Mouse (Mus musculus): ENCODE data around the gene Cenpn.

The Cenpn gene

GRCm38 (mm10) chr8:116921337-116922059 lies at the start of gene Cenpn, which contains the start of gene Cmc2:
Gene Cenpn, plus strand, starts transcription at chr8:116921730.
Gene Cmc2, minus strand, starts transcription at chr8:116921455.
- in situ Hi-C loops (cut with MboI; ENCODE audit: low pct_unique_long_range_greater_than_20kb in 1 of 2, low sequenced_read_pairs in 2 of 2, unreplicated experiment in 1 of 2), result loop anchor here in 1 of 2 experiments (5.0 kb wide), 1 partner anchor 44 kb away; no protein-coding TSS in a partner anchor

- in situ Hi-C loops (cut with MboI; ENCODE audit: low pct_unique_long_range_greater_than_20kb in 1 of 2, low sequenced_read_pairs in 2 of 2, unreplicated experiment in 1 of 2), result no loop called here
Measured at GRCm38 (mm10) chr8:116872761-116873342, 48.7 kb upstream of the Cenpn start.

DNA sequence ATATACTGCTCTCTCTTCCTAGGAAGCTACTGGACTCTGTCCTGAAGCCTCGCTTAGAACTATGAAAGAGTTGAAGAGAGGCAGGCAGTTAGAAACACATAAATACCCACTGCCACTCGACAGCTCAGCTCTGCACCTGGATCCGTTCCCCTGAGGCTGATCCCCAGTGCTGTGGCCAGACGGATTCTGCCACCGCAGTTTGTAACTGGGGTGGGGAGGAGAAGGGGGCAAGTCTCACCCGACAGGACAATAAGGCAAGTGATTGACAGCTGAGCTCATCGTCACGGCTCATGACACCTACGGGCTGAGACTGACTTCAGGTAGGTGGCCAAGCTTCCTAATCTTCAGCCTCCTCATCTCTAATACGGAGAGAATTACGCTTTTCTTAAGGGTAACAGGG lies 47.9 kb upstream of the Cenpn start:
- in situ Hi-C loops (cut with MboI; ENCODE audit: low pct_unique_long_range_greater_than_20kb in 1 of 2, low sequenced_read_pairs in 2 of 2, unreplicated experiment in 1 of 2), result no loop called here

- in situ Hi-C loops (cut with MboI; ENCODE audit: low pct_unique_long_range_greater_than_20kb in 1 of 2, low sequenced_read_pairs in 2 of 2, unreplicated experiment in 1 of 2), result no loop called here
Measured at GRCm38 (mm10) chr8:116873986-116874385, 47.5 kb upstream of the Cenpn start.

GRCm38 (mm10) chr8:116875798-116876450 lies 45.6 kb upstream of the Cenpn start:
- in situ Hi-C loops (cut with MboI; ENCODE audit: low pct_unique_long_range_greater_than_20kb in 1 of 2, low sequenced_read_pairs in 2 of 2, unreplicated experiment in 1 of 2), result loop anchor here in 1 of 2 experiments (5.0 kb wide), 1 partner anchor 46 kb away; the partner anchor contains the start of genes Cenpn and Cmc2

DNA sequence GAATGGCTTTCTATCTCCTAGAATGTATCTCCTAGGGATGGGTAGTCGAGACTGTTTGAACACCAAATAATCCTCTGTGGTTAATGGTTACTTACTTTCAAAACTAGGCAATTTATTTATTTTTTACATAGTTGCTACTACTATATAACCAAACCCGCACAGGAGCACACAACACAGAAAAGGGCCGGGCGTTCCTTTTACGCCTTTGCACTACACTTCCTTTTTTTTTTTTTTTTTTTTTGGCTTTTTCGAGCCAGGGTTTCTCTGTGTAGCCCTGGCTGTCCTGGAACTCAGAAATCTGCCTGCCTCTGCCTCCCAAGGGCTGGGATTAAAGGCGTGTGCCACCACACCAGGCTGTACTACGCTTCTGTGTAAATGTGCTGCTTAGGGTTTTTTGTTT lies 40.1 kb upstream of the Cenpn start:
- in situ Hi-C loops (cut with MboI; ENCODE audit: low pct_unique_long_range_greater_than_20kb in 1 of 2, low sequenced_read_pairs in 2 of 2, unreplicated experiment in 1 of 2), result loop anchor here in 1 of 2 experiments (10.0 kb wide), 1 partner anchor 113 kb away; the partner anchor contains the start of gene Gcsh

DNA sequence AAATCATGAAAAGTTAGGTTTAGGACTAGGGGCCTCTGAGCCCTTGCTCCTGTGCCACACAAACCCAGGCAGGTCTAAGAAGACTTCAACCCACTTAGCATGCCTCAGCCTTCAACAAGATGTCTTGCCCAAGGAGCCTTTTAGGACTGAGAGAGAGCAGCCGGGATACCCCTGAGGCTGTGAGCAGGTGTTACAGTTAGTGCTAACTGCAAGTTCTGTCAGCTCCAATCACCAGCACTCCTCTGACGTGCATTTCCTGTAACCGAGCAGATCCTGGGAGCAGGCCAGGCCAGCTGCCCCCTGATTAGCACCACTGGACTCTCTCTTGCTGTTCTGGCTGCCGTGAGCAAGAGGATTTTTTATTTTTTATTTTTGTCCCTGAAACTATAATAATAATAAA lies 33.7 kb upstream of the Cenpn start:
- in situ Hi-C loops (cut with MboI; ENCODE audit: low pct_unique_long_range_greater_than_20kb in 1 of 2, low sequenced_read_pairs in 2 of 2, unreplicated experiment in 1 of 2), result loop anchor here in 1 of 2 experiments (10.0 kb wide), 1 partner anchor 107 kb away; the partner anchor contains the start of gene Gcsh

DNA sequence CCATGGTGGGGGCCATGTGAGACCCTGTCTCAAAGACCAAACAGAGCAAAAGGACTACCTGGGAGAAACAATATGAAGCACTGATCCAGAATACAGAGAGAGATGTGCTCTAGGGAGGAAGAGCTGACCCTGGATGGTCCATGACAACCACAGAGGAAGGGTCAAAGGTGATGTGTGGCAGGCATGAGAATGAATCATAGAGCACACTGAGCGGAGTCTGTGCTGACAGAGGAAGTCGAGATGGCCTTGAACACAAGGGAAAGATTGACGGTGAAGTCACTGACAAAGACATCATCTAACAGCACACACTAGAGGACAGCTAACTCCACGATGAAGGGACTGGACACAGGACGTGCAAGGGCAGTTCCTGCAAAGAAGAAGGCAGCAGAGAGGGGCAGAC lies 30.1 kb upstream of the Cenpn start:
- in situ Hi-C loops (cut with MboI; ENCODE audit: low pct_unique_long_range_greater_than_20kb in 1 of 2, low sequenced_read_pairs in 2 of 2, unreplicated experiment in 1 of 2), result no loop called here

- in situ Hi-C loops (cut with MboI; ENCODE audit: low pct_unique_long_range_greater_than_20kb in 1 of 2, low sequenced_read_pairs in 2 of 2, unreplicated experiment in 1 of 2), result no loop called here
Measured at GRCm38 (mm10) chr8:116892130-116892529, 29.4 kb upstream of the Cenpn start.

GRCm38 (mm10) chr8:116892636-116893035 lies 28.9 kb upstream of the Cenpn start:
- in situ Hi-C loops (cut with MboI; ENCODE audit: low pct_unique_long_range_greater_than_20kb in 1 of 2, low sequenced_read_pairs in 2 of 2, unreplicated experiment in 1 of 2), result no loop called here

- in situ Hi-C loops (cut with MboI; ENCODE audit: low pct_unique_long_range_greater_than_20kb in 1 of 2, low sequenced_read_pairs in 2 of 2, unreplicated experiment in 1 of 2), result no loop called here
Measured at GRCm38 (mm10) chr8:116893938-116894337, 27.6 kb upstream of the Cenpn start.

DNA sequence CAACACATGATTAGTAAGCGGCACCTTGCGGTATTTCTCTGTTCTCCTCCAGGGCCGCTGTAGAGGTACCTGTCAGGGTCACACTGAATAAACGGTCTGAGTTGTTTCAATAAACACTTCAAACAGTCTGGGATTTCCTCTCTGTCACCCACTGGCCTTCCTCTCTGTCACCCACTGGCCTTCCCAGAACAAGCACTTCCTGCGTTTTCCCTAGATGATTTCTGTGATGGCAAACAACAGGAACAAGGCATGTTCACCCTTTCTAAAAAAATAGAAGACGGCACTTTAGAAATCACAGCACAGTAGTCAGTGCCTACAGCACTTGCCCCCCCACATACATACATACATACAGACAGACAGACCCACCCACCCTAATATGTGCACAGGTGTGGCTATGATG lies 26.0 kb upstream of the Cenpn start:
- in situ Hi-C loops (cut with MboI; ENCODE audit: low pct_unique_long_range_greater_than_20kb in 1 of 2, low sequenced_read_pairs in 2 of 2, unreplicated experiment in 1 of 2), result no loop called here

- in situ Hi-C loops (cut with MboI; ENCODE audit: low pct_unique_long_range_greater_than_20kb in 1 of 2, low sequenced_read_pairs in 2 of 2, unreplicated experiment in 1 of 2), result no loop called here
Measured at GRCm38 (mm10) chr8:116904736-116905135, 16.8 kb upstream of the Cenpn start.

DNA sequence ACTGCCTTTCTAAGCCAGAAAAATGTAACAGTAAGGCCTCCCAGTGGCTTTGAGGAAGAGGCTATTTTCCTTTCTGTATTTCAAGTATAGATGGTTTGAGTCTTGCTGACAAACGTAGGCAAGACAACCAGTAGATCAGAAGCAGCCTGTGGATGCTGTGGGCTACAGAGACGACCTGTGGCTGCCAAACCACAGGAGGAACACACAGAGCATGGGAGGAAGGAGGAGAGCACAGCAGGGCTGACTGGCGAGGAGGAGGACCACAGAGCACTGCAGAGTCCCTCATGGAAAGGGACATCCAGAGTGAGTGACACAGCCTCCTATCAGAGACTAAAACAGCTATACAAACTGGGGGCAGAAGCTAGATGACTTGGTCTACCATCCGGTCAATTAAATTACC lies 16.3 kb upstream of the Cenpn start:
- in situ Hi-C loops (cut with MboI; ENCODE audit: low pct_unique_long_range_greater_than_20kb in 1 of 2, low sequenced_read_pairs in 2 of 2, unreplicated experiment in 1 of 2), result no loop called here

DNA sequence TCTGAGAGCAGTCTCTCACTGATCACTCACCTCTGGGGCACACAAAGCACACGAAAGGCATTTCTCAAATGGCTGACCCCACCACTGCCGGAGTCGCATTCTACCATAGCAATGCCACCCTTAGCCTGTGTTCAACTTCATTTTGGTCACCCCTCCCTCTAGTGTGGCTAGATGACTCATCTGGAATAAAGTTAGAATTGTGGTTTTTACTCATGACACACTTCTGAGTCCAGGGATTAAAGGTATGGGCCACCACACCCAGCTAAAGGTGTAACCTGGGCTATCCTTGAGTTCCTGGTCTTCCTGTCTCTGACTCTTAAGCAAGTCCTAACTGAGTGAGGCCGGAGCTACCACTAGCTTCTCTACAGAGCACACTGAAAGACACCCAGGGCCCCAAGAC lies 15.7 kb upstream of the Cenpn start:
- in situ Hi-C loops (cut with MboI; ENCODE audit: low pct_unique_long_range_greater_than_20kb in 1 of 2, low sequenced_read_pairs in 2 of 2, unreplicated experiment in 1 of 2), result no loop called here

GRCm38 (mm10) chr8:116921005-116921336 lies 559 bp upstream of the Cenpn start:
- in situ Hi-C loops (cut with MboI; ENCODE audit: low pct_unique_long_range_greater_than_20kb in 1 of 2, low sequenced_read_pairs in 2 of 2, unreplicated experiment in 1 of 2), result loop anchor here in 1 of 2 experiments (5.0 kb wide), 1 partner anchor 44 kb away; no protein-coding TSS in a partner anchor

- in situ Hi-C loops (cut with MboI; ENCODE audit: low pct_unique_long_range_greater_than_20kb in 1 of 2, low sequenced_read_pairs in 2 of 2, unreplicated experiment in 1 of 2), result loop anchor here in 1 of 2 experiments (5.0 kb wide), 1 partner anchor 45 kb away; no protein-coding TSS in a partner anchor
Measured at GRCm38 (mm10) chr8:116922060-116922757, 679 bp downstream of the Cenpn start.

- in situ Hi-C loops (cut with MboI; ENCODE audit: low pct_unique_long_range_greater_than_20kb in 1 of 2, low sequenced_read_pairs in 2 of 2, unreplicated experiment in 1 of 2), result loop anchor here in 1 of 2 experiments (5.0 kb wide), 1 partner anchor 46 kb away; no protein-coding TSS in a partner anchor
Measured at GRCm38 (mm10) chr8:116923526-116923925, 2.0 kb downstream of the Cenpn start.

DNA sequence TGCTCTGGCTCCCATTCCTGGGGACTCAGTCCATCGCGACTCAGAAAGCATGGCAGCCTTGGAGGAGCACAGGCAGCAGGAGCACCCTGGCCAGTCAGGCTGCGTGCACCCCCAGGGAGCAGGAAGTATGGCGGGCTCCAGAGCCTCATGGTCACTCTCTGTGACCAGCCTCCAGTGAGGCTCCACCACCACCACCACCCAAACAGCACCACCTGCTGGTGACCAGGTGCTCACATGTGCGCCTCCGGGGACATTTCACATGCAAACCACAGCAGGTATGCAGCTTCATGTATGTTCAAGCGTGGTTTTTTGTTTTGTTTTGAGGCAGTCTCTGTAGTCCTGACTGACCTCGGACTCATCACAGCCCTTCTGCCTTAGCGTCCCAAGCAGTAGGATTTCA lies 6.3 kb downstream of the Cenpn start:
- in situ Hi-C loops (cut with MboI; ENCODE audit: low pct_unique_long_range_greater_than_20kb in 1 of 2, low sequenced_read_pairs in 2 of 2, unreplicated experiment in 1 of 2), result no loop called here

All from mouse embryonic stem cell (cell line).